Mouse (Mus musculus) hindbrain, embryonic 10.5 days (tissue): ENCODE measurements around the gene Cep350. TPM values are rescaled to one million over a fixed set of nuclear protein-coding genes. Genes with fewer than 3 reads are reported as not detected.

Experiments
- DNase-seq: peaks from one replicate; pipeline ENCODE4 v3.0.0-alpha.2; 2017; ENCODE audit warnings: low spot score
- H3K27ac ChIP-seq: fragments of 300-500 bp; sonication (generic); 2 replicates; pipeline ENCODE4 v1.5.1; 2016; ENCODE audit warnings: mild to moderate bottlenecking, moderate library complexity
- H3K27me3 ChIP-seq: fragments of 300-500 bp; sonication (generic); 2 replicates; pipeline ENCODE4 v1.6.1; 2016; ENCODE audit warnings: mild to moderate bottlenecking; ENCODE audit not compliant: poor library complexity, insufficient read depth, severe bottlenecking
- H3K36me3 ChIP-seq: fragments of 300-500 bp; sonication (generic); 2 replicates; pipeline ENCODE4 v1.6.1; 2016; ENCODE audit warnings: mild to moderate bottlenecking, moderate library complexity
- H3K4me1 ChIP-seq: fragments of 300-500 bp; sonication (generic); replicated peaks from 2 replicates; pipeline ENCODE4 v1.6.1; 2016; ENCODE audit warnings: mild to moderate bottlenecking
- H3K4me3 ChIP-seq: fragments of 300-500 bp; sonication (generic); 2 replicates; pipeline ENCODE4 v1.5.1; 2016; ENCODE audit warnings: mild to moderate bottlenecking, moderate library complexity
- H3K9me3 ChIP-seq: fragments of 300-500 bp; sonication (generic); 2 replicates; pipeline ENCODE4 v1.6.1; 2016; ENCODE audit warnings: mild to moderate bottlenecking, moderate library complexity
- WGBS: fragments of 180-500 bp; shearing (Covaris S2); methylation state at CpG from one replicate; pipeline ENCODE4 v1.1.7; 2016; 5-methylcytosine and 5-hydroxymethylcytosine counted together
- polyA plus RNA-seq: library from polyadenylated mRNA; unstranded; fragments of >200 nt; fragmentation: Nextera tagmentation; extraction: Ambion mirVana; gene quantifications from 2 replicates; pipeline ENCODE4 v1.2.1, GENCODE M21; 2016

Cep350 gene
- polyA plus RNA-seq, 1 experiment from 2014 or later = 7.0 TPM

- H3K27ac ChIP-seq = no peak overlapping the region
- 89% methylated on average over 7 of the region's 7 CpGs for WGBS
- peaks cover 84% of the 10 kb centered on the region for H3K36me3 ChIP-seq
- H3K9me3 ChIP-seq = no peaks in the 10 kb centered on the region
- H3K27me3 ChIP-seq = no peaks in the 10 kb centered on the region
- H3K4me1 ChIP-seq = no peaks in the 10 kb centered on the region
- DNase-seq = no peak
- H3K4me3 ChIP-seq = no peak overlapping the region
These were observed 117.9 kb downstream of the Cep350 start for GRCm38 (mm10) chr1:155854926-155855702.

- H3K27ac ChIP-seq = no peak overlapping the region
- H3K4me1 ChIP-seq = no peaks in the 10 kb centered on the region
- 97% methylated on average over 5 of the region's 5 CpGs for WGBS
- H3K27me3 ChIP-seq = no peaks in the 10 kb centered on the region
- no peak overlapping the region for H3K4me3 ChIP-seq
- H3K36me3 ChIP-seq = peaks cover 81% of the 10 kb centered on the region
- H3K9me3 ChIP-seq = no peaks in the 10 kb centered on the region
- no peak for DNase-seq
These were observed 120.0 kb downstream of the Cep350 start for GRCm38 (mm10) chr1:155853009-155853408.

DNA sequence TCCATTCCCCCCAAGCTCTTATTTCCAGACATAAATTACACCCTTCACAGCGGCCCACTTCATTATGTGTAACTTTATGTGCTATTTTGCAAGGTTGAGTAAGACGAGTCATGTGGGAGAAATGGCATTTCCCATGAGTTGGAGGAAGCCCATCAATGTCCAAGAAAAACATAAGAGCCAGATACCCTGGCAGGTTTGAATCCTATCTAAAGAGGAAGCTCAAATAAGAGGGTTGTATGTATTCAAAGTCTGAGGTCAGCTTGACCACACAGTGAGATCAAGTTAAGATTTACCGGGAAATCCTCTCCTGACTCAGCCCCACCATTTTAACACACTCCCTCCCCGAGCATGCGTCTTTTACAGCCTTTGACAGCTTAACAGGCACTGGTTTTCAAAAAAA, 128.8 kb downstream of the Cep350 start:
- H3K4me1 ChIP-seq = no peaks in the 10 kb centered on the region
- H3K4me3 ChIP-seq = no peak overlapping the region
- H3K36me3 ChIP-seq = peaks cover 42% of the 10 kb centered on the region
- H3K9me3 ChIP-seq = no peaks in the 10 kb centered on the region
- no peaks in the 10 kb centered on the region for H3K27me3 ChIP-seq
- 94% methylated on average over 5 of the region's 5 CpGs for WGBS
- no peak overlapping the region for H3K27ac ChIP-seq
- DNase-seq = no peak

DNA sequence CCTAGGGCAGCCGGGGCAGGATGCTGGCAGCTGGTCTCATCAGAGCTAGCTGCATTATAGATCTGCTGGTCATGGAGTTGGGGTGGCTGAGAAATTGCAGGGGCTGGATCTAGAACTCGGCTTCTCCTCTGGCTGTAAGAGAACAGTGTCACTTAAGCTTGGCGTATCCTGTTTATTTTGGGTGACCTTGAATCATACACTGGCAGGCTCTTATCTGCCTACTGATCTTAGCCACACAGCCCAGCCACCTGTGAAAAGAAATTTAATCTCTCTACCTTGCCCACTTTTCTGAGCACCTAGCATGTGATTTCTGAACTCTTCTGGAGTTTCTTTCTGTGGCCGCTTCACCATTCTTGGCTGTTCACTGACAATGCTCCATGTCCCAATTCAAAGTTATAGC, 129.5 kb downstream of the Cep350 start:
- 88% methylated on average over 4 of the region's 4 CpGs for WGBS
- peaks cover 36% of the 10 kb centered on the region for H3K36me3 ChIP-seq
- H3K27ac ChIP-seq = no peak overlapping the region
- no peaks in the 10 kb centered on the region for H3K9me3 ChIP-seq
- DNase-seq = no peak
- no peaks in the 10 kb centered on the region for H3K27me3 ChIP-seq
- H3K4me1 ChIP-seq = no peaks in the 10 kb centered on the region
- H3K4me3 ChIP-seq = no peak overlapping the region

DNA sequence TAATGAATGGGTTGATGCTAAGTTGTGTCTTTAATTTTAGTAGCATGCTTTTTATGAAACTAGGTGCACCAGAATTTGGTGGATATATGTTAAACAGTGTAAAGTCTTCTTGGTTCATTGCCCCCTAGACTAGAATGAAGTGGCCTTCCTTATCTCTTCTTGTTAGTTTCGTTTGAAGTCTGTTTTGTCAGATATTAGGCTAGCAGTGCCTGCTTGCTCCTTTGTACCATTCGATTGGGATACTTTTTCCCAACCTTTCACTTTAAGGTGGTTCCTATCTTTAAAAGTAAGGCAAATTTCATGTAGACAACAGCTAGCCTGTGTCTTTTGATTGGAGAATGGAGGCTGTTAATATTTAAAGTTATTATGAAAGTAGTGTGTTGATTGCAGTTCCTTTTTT, 137.4 kb downstream of the Cep350 start:
- Histone ChIP-seq H3K4me1 (no peaks in the 10 kb centered on the region), H3K27me3 (no peaks in the 10 kb centered on the region), H3K4me3 (no peak overlapping the region), H3K36me3 (no peaks in the 10 kb centered on the region), H3K9me3 (no peaks in the 10 kb centered on the region), H3K27ac (no peak overlapping the region)
- DNase-seq = no peak
- WGBS = 83% methylated on average over 2 of the region's 2 CpGs

DNA sequence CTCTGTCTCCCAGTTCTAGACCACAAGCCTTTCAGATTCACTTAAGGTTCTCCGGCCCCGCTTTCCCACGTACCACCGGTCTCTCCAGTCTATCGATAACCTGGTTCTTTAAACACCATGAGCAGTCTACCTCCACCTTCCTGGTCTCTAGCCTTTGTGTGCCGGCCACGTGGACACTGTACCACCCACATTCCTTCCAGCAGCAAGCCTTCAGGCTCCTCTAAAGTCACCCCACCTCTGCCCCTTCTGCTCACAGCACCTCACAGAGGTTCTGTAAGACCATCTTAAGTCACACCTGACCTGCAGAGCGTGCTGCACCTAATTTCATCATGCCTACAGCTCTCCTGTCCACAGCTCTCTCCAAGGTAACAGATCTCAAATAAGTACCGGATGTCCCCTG, 139.4 kb downstream of the Cep350 start:
- 92% methylated on average over 9 of the region's 9 CpGs for WGBS
- H3K27me3 ChIP-seq = no peaks in the 10 kb centered on the region
- no peak for DNase-seq
- H3K36me3 ChIP-seq = no peaks in the 10 kb centered on the region
- H3K9me3 ChIP-seq = no peaks in the 10 kb centered on the region
- H3K4me3 ChIP-seq = no peak overlapping the region
- no peaks in the 10 kb centered on the region for H3K4me1 ChIP-seq
- H3K27ac ChIP-seq = no peak overlapping the region

DNA sequence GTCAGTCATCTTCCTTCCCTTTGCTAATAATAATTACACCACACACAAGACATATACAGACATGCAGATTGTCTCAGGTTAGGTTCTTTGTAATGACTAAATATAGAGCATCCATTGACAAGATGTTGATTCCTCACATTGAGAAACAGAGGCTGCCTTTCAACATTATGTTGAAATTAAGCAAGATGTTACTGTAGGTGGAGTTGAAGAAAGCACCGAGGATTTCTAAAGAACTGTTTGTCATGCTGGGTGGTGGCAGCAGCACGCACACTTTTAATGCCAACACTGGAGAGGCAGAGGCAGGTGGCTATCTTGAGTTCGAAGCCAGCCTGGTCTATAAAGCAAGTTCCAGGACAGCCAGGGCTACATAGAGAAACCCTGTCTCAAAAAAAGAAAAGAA, 141.1 kb downstream of the Cep350 start:
- Histone ChIP-seq H3K36me3 (no peaks in the 10 kb centered on the region), H3K27me3 (no peaks in the 10 kb centered on the region), H3K9me3 (no peaks in the 10 kb centered on the region), H3K4me1 (0 out of 2 replicates have a peak, but pooled peaks cover 4% of the 10 kb centered on the region), H3K4me3 (no peak overlapping the region), H3K27ac (no peak overlapping the region)
- no peak for DNase-seq
- 92% methylated on average over 3 of the region's 3 CpGs for WGBS

GRCm38 (mm10) chr1:155830861-155831260, 142.2 kb downstream of the Cep350 start:
- Histone ChIP-seq H3K4me1 (0 out of 2 replicates have a peak, but pooled peaks cover 4% of the 10 kb centered on the region), H3K27ac (no peak overlapping the region), H3K9me3 (no peaks in the 10 kb centered on the region), H3K27me3 (no peaks in the 10 kb centered on the region), H3K4me3 (no peak overlapping the region), H3K36me3 (no peaks in the 10 kb centered on the region)
- WGBS = 70% methylated on average over 6 of the region's 6 CpGs
- no peak for DNase-seq

DNA sequence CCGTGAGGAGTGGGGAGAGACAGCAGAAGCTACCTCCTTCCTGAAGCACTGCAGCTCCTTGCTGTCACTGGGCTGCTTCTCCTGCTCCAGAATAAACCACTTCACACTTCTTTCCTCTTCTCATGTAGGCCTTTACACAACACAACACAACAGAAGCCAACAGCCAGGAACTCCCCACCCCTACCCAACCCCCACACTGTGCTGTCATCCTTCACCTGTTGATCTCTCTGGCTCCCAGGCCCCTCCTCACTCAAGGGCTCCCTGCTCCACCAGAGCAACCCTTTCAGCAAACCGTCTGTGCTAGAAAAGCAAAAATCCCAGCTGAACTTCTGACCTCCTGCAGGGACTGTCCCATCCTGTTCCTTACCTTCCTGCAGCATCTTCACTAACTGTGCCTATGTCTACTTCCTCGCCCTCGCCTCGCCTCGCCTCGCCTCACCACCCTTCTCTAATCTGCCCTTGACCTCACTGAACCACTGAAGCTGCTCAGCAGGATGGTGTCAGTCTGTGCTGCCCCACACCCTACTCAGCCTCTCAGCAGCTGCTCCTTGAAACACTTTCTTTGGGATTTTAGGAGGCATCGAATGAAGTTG, 145.3 kb downstream of the Cep350 start:
- H3K27ac ChIP-seq = no peak overlapping the region
- 67% methylated on average over 8 of the region's 8 CpGs for WGBS
- no peak overlapping the region for H3K4me3 ChIP-seq

DNA sequence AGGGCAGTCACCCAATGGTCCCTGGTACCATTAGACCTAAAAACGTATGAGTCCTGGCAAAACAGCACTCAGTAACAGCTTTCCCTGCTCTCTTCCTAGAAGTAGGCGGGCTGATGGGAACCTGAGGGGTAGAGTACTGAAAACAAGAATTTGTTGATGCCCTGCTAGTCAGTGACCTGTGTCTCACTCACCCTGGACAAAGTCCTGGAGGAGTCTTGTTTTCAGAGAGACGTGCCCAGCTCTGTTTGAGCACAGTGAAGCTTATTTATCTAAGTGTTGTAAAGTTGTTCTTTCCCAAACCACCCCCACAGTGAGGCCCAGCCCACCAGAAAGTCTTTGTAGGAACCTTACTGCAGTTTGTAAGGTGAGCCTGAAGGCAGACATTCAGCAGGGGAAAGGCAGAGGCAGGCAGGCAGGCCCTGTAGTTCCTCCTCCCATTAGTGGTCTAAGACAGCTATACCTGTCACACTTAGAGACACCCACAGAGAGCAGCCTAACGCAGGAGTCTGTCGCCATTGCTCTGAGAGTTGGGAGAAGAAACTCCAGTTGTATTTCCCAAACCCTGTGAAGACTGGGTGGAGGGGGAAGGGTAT, 146.2 kb downstream of the Cep350 start:
- Histone ChIP-seq H3K9me3 (no peaks in the 10 kb centered on the region), H3K27ac (no peak overlapping the region), H3K4me1 (0 out of 2 replicates have a peak, but pooled peaks cover 4% of the 10 kb centered on the region), H3K36me3 (no peaks in the 10 kb centered on the region), H3K4me3 (no peak overlapping the region), H3K27me3 (no peaks in the 10 kb centered on the region)
- no peak for DNase-seq
- 57% methylated on average over 5 of the region's 5 CpGs for WGBS

More for the DNA sequence above, 145.3 kb downstream of the Cep350 start:
- no peak for DNase-seq
- no peaks in the 10 kb centered on the region for H3K36me3 ChIP-seq
- H3K9me3 ChIP-seq = no peaks in the 10 kb centered on the region
- 0 out of 2 replicates have a peak, but pooled peaks cover 4% of the 10 kb centered on the region for H3K4me1 ChIP-seq
- H3K27me3 ChIP-seq = no peaks in the 10 kb centered on the region

GRCm38 (mm10) chr1:155825940-155826716, 146.9 kb downstream of the Cep350 start:
- Histone ChIP-seq H3K36me3 (no peaks in the 10 kb centered on the region), H3K27ac (no peak overlapping the region), H3K4me1 (0 out of 2 replicates have a peak, but pooled peaks cover 4% of the 10 kb centered on the region), H3K4me3 (no peak overlapping the region), H3K27me3 (no peaks in the 10 kb centered on the region), H3K9me3 (no peaks in the 10 kb centered on the region)
- DNase-seq = no peak
- 88% methylated on average over 4 of the region's 4 CpGs for WGBS

DNA sequence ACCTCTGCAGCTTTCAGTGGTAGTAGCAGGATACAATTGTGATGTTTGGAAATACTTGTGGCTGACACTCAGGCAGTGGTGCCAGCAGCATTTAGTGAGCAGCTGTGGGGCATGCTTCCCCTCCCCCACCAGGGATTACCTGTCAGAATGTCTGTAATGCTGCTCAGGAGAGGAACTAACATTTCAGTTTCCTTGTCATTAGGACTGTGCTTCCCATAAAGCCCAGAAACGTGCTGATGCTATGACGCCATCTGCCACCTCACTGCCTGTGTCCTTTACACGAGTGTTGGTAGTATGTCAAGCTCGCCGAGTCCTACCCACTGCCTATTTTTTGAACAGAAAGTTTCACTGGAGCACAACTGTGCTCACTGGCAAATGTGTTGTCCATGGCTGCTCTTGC, 152.4 kb downstream of the Cep350 start:
- Histone ChIP-seq H3K36me3 (no peaks in the 10 kb centered on the region), H3K4me1 (no peaks in the 10 kb centered on the region), H3K27ac (no peak overlapping the region), H3K4me3 (no peak overlapping the region), H3K9me3 (no peaks in the 10 kb centered on the region), H3K27me3 (no peaks in the 10 kb centered on the region)
- DNase-seq = no peak
- 88% methylated on average over 5 of the region's 5 CpGs for WGBS
